Mouse (Mus musculus) cortical plate, adult 2 months (tissue): ENCODE data around the gene Ankrd55.

Experiments
- CTCF ChIP-seq: fragments of 200-500 bp; IDR thresholded peaks from 2 replicates; pipeline ENCODE4 v1.5.1; 2011; ENCODE audit warnings: mild to moderate bottlenecking, control low read depth, low read length; ENCODE audit not compliant: insufficient read depth; ENCODE audit errors: extremely low read depth
- POLR2A ChIP-seq: fragments of 200-500 bp; IDR thresholded peaks from 2 replicates; pipeline ENCODE4 v1.6.1; 2011; ENCODE audit warnings: mild to moderate bottlenecking, low read length, control low read depth; ENCODE audit not compliant: insufficient read depth; ENCODE audit errors: extremely low read depth

DNA sequence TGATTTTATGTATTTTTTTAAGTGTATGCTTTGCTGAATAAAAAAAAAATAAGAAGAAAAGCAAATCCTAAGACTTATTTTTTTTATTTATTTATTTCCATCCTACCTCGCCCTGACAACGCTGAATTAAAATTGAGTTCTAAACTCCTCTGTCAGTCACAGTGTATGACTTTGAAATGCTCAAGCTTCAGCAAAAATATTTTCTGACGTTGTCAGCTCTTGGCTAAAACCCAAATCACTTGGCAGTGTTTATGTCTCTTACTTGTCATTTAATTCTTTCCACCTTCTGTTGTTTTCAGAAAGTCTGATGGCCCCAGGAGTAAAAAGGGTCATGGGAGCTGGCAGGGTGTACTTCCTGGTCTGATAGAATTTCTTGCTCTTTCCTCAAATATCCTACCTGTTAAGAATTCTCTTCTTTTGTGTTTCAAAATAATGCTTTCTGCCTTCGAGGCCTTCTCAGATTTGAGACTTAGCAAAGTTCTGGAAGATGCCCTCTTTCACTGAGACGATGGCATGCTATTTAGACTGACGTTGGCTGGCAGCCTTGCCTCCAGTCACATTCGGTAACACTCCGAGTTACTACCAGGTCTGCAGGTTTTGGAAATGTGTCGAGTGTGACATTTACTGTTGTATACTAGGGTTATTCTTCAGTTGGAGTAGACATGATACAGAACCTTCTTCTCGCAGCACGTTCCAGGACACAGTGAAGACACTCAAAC is 95.8 kb downstream of the Ankrd55 start:
- TF ChIP-seq CTCF (no peak), POLR2A (no peak)
